Mouse (Mus musculus): ENCODE measurements at regions not wholly inside any gene's neighbourhood (a gene's known extent, or its start where the extent isn't known, plus 50 kb on each side); places are given as distances from the start of the nearest gene placed in this dataset.

- Histone ChIP-seq H3K4me3 (replicated peaks) (no peak overlapping the region), H3K4me1 (replicated peaks) (no peaks in the 10 kb centered on the region), H3K9ac (replicated peaks) (no peak overlapping the region), H3K27me3 (no peaks in the 10 kb centered on the region), H3K9me3 (no peaks in the 10 kb centered on the region), H3K36me3 (no peaks in the 10 kb centered on the region), H3K27ac (no peak overlapping the region), H3K4me2 (replicated peaks) (no peak overlapping the region)
- WGBS = 20% methylated on average over 2 of the region's 2 CpGs
- ATAC-seq = no peak
Measured at GRCm38 (mm10) chr4:51748404-51749064, 532.1 kb downstream of the Cylc2 start.

GRCm38 (mm10) chr4:51749153-51749552 lies 532.7 kb downstream of the Cylc2 start:
- Histone ChIP-seq H3K9me3 (no peaks in the 10 kb centered on the region), H3K27ac (no peak overlapping the region), H3K4me1 (replicated peaks) (no peaks in the 10 kb centered on the region), H3K36me3 (no peaks in the 10 kb centered on the region), H3K4me3 (replicated peaks) (no peak overlapping the region), H3K4me2 (replicated peaks) (no peak overlapping the region), H3K27me3 (no peaks in the 10 kb centered on the region), H3K9ac (replicated peaks) (no peak overlapping the region)
- ATAC-seq = peak; percentile 56; the same call in 1 of the 2 replicates
- 18% methylated on average over 3 of the region's 3 CpGs for WGBS

Data from midbrain, embryonic 13.5 days (tissue).